Mouse (Mus musculus): ENCODE data around the gene Ssna1. TPM values are rescaled to one million over a fixed set of nuclear protein-coding genes. Genes with fewer than 3 reads are reported as not detected.

The Ssna1 gene
- 146 and 173 TPM in 2 replicates for polyA plus RNA-seq (2015; fragmentation: Nextera tagmentation; extraction: Ambion mirVana)

- TF ChIP-seq CTCF (IDR thresholded peaks at IDR 0.05): peak; percentile 68
- TF ChIP-seq EP300 (IDR thresholded peaks at IDR 0.05): no peak
- H3K4me1 ChIP-seq (ENCODE audit: insufficient read depth, low read depth, low read length): peaks cover 21% of the 10 kb centered on the region; the same call in 1 of the 2 replicates
- ATAC-seq (peak; percentile 99), DNase-seq (ENCODE audit: low spot score) (peak; percentile 98)
- peaks cover 14% of the 10 kb centered on the region; the same call in 1 of the 2 replicates for H3K36me3 ChIP-seq (ENCODE audit: insufficient read depth, low read length)
- 0% methylated on average over 54 of the region's 55 CpGs for WGBS
- H3K4me2 ChIP-seq (replicated peaks; ENCODE audit: low read depth, low read length): peak within 1 kb of the TSS; percentile 88
- H3K9ac ChIP-seq (replicated peaks; ENCODE audit: low read depth): peak within 1 kb of the TSS; percentile 81
- H3K4me3 ChIP-seq (ENCODE audit: low read depth, low read length): peak within 1 kb of the TSS; percentile 56
- H3K9me3 ChIP-seq (ENCODE audit: low read length): no peaks in the 10 kb centered on the region
- H3K27me3 ChIP-seq (replicated peaks; ENCODE audit: insufficient read depth, low read length): no peaks in the 10 kb centered on the region
- peak within 1 kb of the TSS; percentile 93 for H3K27ac ChIP-seq (ENCODE audit: low read length)
Observed at GRCm38 (mm10) chr2:25271827-25272511, at the start of gene Ssna1, which contains the start of gene Anapc2. Ssna1 (minus strand) TSS chr2:25272438. Anapc2 (plus strand) TSS chr2:25272478.

DNA sequence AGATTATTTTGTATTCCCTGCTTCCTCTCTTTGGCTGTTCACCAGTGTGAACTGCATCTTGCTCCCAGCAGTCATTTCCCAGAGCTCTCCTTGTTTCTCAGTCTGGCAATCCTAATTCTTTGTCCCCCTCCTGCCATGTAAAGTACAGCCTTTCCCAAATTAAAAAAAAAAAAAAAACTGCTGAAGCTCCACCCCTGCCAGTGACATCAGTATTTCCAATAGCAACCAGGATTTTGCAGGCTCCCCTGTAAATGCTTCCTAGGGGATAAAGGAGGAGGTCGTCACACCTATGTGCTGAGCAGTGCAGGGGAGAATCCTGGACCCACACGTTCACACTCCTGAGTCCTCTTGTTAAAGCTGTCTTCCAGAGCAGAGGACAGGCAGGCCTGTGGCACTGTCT is 47.8 kb upstream of the Ssna1 start:
- 33% methylated on average over 2 of the region's 2 CpGs for WGBS
- H3K27me3 ChIP-seq (replicated peaks; ENCODE audit: insufficient read depth, low read length): peaks cover 8% of the 10 kb centered on the region

DNA sequence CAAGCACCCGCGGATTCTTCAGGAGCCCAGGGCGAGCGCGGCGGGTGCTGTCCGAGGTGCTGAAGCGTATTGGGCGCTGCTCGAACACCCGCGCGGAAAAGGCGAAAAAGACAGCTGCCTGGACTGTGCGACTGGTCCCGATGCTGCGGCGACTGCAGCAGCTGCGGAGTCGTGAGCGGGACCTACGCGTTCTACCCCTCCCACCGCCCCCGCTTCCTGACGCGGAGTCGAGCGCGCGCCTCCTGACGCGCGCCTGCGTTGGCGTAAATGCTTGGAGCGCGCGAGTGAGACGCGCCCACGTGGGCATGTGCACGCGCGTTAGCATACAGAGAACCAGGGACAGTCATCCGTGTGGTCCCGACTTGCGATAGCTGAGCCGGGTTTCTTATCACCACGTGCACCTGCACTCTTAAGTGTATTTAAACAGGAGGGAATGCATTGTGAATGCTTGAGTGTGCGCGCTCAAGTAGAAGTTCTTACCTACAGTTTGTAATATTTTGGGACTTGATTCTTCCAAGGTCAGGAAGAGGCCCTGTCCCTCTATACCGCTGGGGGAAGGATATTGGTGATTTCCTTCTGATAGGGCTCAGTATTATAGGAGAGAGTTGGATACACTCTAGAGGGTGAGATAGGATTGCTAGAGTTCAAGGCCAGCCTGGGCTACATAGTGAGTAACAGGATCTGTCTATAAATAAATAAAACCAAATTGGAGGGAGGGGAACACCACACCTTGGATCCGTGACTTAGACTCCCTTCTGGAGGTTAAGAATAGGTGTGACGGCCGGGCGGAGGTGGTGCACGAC is 46.9 kb upstream of the Ssna1 start, which contains the start of gene Grin1:
Gene Grin1, minus strand, starts transcription at position 217 of the 803 bp plus-strand sequence.
- Histone ChIP-seq H3K9ac (replicated peaks; ENCODE audit: low read depth) (no peak within 1 kb of the TSS), H3K36me3 (ENCODE audit: insufficient read depth, low read length) (no peaks in the 10 kb centered on the region), H3K4me2 (replicated peaks; ENCODE audit: low read depth, low read length) (peak within 1 kb of the TSS; percentile 33), H3K4me1 (ENCODE audit: insufficient read depth, low read depth, low read length) (no peaks in the 10 kb centered on the region), H3K9me3 (ENCODE audit: low read length) (no peaks in the 10 kb centered on the region), H3K4me3 (ENCODE audit: low read depth, low read length) (no peak within 1 kb of the TSS), H3K27me3 (replicated peaks; ENCODE audit: insufficient read depth, low read length) (peaks cover 8% of the 10 kb centered on the region), H3K27ac (ENCODE audit: low read length) (no peak within 1 kb of the TSS)
- 11% methylated on average over 58 of the region's 58 CpGs for WGBS
- ATAC-seq (peak; percentile 55), DNase-seq (ENCODE audit: low spot score) (peak; percentile 59)
- TF ChIP-seq CTCF (IDR thresholded peaks at IDR 0.05) (no peak), EP300 (IDR thresholded peaks at IDR 0.05) (no peak)

More for the DNA sequence above, 47.8 kb upstream of the Ssna1 start:
- TF ChIP-seq CTCF (IDR thresholded peaks at IDR 0.05) (no peak), EP300 (IDR thresholded peaks at IDR 0.05) (no peak)
- no peak overlapping the region for H3K9ac ChIP-seq (replicated peaks; ENCODE audit: low read depth)
- H3K36me3 ChIP-seq (ENCODE audit: insufficient read depth, low read length): no peaks in the 10 kb centered on the region
- no peak for DNase-seq (ENCODE audit: low spot score)
- no peak for ATAC-seq
- no peak overlapping the region for H3K4me2 ChIP-seq (replicated peaks; ENCODE audit: low read depth, low read length)
- H3K4me1 ChIP-seq (ENCODE audit: insufficient read depth, low read depth, low read length): no peaks in the 10 kb centered on the region
- H3K27ac ChIP-seq (ENCODE audit: low read length): no peak overlapping the region
- H3K9me3 ChIP-seq (ENCODE audit: low read length): no peaks in the 10 kb centered on the region
- H3K4me3 ChIP-seq (ENCODE audit: low read depth, low read length): no peak overlapping the region

- no peak overlapping the region for H3K4me3 ChIP-seq (ENCODE audit: low read depth, low read length)
- no peak for DNase-seq (ENCODE audit: low spot score)
- no peak for ATAC-seq
- H3K9ac ChIP-seq (replicated peaks; ENCODE audit: low read depth): no peak overlapping the region
- 4% methylated on average over 31 of the region's 31 CpGs for WGBS
- H3K4me1 ChIP-seq (ENCODE audit: insufficient read depth, low read depth, low read length): no peaks in the 10 kb centered on the region
- TF ChIP-seq CTCF (IDR thresholded peaks at IDR 0.05) (no peak), EP300 (IDR thresholded peaks at IDR 0.05) (no peak)
- H3K27ac ChIP-seq (ENCODE audit: low read length): no peak overlapping the region
- H3K36me3 ChIP-seq (ENCODE audit: insufficient read depth, low read length): no peaks in the 10 kb centered on the region
- H3K4me2 ChIP-seq (replicated peaks; ENCODE audit: low read depth, low read length): peak overlapping the region; percentile 33
- H3K9me3 ChIP-seq (ENCODE audit: low read length): no peaks in the 10 kb centered on the region
- H3K27me3 ChIP-seq (replicated peaks; ENCODE audit: insufficient read depth, low read length): peaks cover 8% of the 10 kb centered on the region
Observed at GRCm38 (mm10) chr2:25318119-25318966, 46.1 kb upstream of the Ssna1 start.

DNA sequence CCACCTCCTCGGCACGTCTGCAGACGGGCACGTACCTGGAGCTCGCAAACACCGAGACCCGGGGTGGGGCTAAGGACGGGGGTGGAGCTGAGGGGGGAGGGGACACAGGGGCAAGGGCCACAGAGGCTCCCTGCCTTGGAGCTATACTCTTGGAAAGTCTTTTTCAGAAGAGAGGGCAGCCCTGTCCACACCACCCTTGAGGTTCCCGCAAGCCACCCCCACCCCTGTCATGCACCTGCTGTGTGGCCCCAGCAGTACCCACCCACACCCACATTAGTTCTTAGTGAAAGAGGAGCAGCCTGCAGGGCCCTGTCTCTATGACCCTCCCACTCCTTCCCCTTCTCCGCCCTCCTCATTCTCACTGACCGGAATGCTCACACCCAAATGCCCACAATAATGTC is 39.3 kb upstream of the Ssna1 start:
- WGBS: 4% methylated on average over 11 of the region's 11 CpGs
- Histone ChIP-seq H3K9me3 (ENCODE audit: low read length) (no peaks in the 10 kb centered on the region), H3K4me3 (ENCODE audit: low read depth, low read length) (no peak overlapping the region), H3K36me3 (ENCODE audit: insufficient read depth, low read length) (no peaks in the 10 kb centered on the region), H3K9ac (replicated peaks; ENCODE audit: low read depth) (no peak overlapping the region), H3K4me1 (ENCODE audit: insufficient read depth, low read depth, low read length) (no peaks in the 10 kb centered on the region), H3K4me2 (replicated peaks; ENCODE audit: low read depth, low read length) (no peak overlapping the region), H3K27ac (ENCODE audit: low read length) (no peak overlapping the region), H3K27me3 (replicated peaks; ENCODE audit: insufficient read depth, low read length) (peaks cover 12% of the 10 kb centered on the region)
- DNase-seq (ENCODE audit: low spot score): no peak
- no peak for TF ChIP-seq EP300 (IDR thresholded peaks at IDR 0.05)
- TF ChIP-seq CTCF (IDR thresholded peaks at IDR 0.05): no peak
- ATAC-seq: no peak
